Comparison of ENCODE assay signal across 8 mouse cellular contexts in genomic region chr3:65663176-65663575, GRCm38 (mm10). TPM values are rescaled to one million over a fixed set of nuclear protein-coding genes. Genes with fewer than 3 reads are reported as not detected.
DNase-seq lines count a peak whose midpoint lies in the region; ATAC-seq and TF ChIP-seq lines count a peak whose summit lies in the region.

No protein-coding gene starts in this region.

- peak; percentile 24 to 35 for DNase-seq in heart, postnatal 10 days
- DNase-seq in heart, postnatal 25 days (ENCODE audit: low spot score) = no peak
- DNase-seq in B cell, adult 2 months = peak; percentile 33 to 48
- DNase-seq in splenic B cell, adult 2 months (ENCODE audit: low read depth, low spot score) = peak; percentile 73
- no peak for DNase-seq in gastrocnemius, adult 2 months
- no peak for DNase-seq in midbrain, postnatal 0 days (ENCODE audit: low spot score)

- H3K27ac ChIP-seq in brown adipose tissue, adult 24 weeks (replicated peaks; ENCODE audit: low read depth, low read length) = no peak overlapping the region
- H3K27ac ChIP-seq in gastrocnemius, adult 2 months = no peak overlapping the region
- H3K27ac ChIP-seq in midbrain, postnatal 0 days (ENCODE audit: low read depth, low read length) = no peak overlapping the region

- H3K36me3 ChIP-seq in splenic B cell, adult 2 months (ENCODE audit: control insufficient read depth, insufficient read depth, low read length, poor library complexity, severe bottlenecking) = no peaks in the 10 kb centered on the region
- no peaks in the 10 kb centered on the region for H3K36me3 ChIP-seq in midbrain, postnatal 0 days (ENCODE audit: insufficient read depth, low read length)

- intact Hi-C loops in heart, postnatal 10 days (cut with DNase I) = loop anchor here (5.0 kb wide), 1 partner anchor 276 kb away; no protein-coding TSS in a partner anchor
- intact Hi-C loops in heart, postnatal 25 days (cut with DNase I) = loop anchor here (5.0 kb wide), 2 partner anchors 271 to 329 kb away; partner anchors contain the start of gene Ssr3
- intact Hi-C loops in gastrocnemius, adult 2 months (cut with DNase I) = loop anchor here (10.0 kb wide), 2 partner anchors 272 to 278 kb away; no protein-coding TSS in a partner anchor

- no peaks in the 10 kb centered on the region for H3K9me3 ChIP-seq in midbrain, postnatal 0 days (ENCODE audit: low read length)

- peaks cover 3% of the 10 kb centered on the region; the same call in 1 of the 2 replicates for H3K4me1 ChIP-seq in brown adipose tissue, adult 24 weeks (ENCODE audit: control insufficient read depth, insufficient read depth, insufficient read length, low read length)
- H3K4me1 ChIP-seq in midbrain, postnatal 0 days (ENCODE audit: insufficient read depth, low read length) = peaks cover 4% of the 10 kb centered on the region; the same call in 1 of the 2 replicates

- ATAC-seq in midbrain, postnatal 0 days (ENCODE audit: low FRiP score) = no peak
- no peak for ATAC-seq in CD4-positive, CD25-positive, alpha-beta regulatory T cell, adult 4 months

- H3K4me3 ChIP-seq in brown adipose tissue, adult 24 weeks (ENCODE audit: insufficient read depth, low read depth, low read length) = peak overlapping the region; percentile 3; the same call in 1 of the 2 replicates
- no peak overlapping the region for H3K4me3 ChIP-seq in gastrocnemius, adult 2 months
- H3K4me3 ChIP-seq in midbrain, postnatal 0 days (ENCODE audit: low read depth, low read length) = no peak overlapping the region

- 73% methylated on average over 11 of the region's 11 CpGs for WGBS in midbrain, postnatal 0 days

- H3K4me2 ChIP-seq in midbrain, postnatal 0 days (ENCODE audit: low read depth, low read length, poor library complexity, severe bottlenecking) = no peak overlapping the region

- H3K9ac ChIP-seq in midbrain, postnatal 0 days (replicated peaks; ENCODE audit: low read length, poor library complexity, severe bottlenecking) = no peak overlapping the region

- no peaks in the 10 kb centered on the region for H3K27me3 ChIP-seq in splenic B cell, adult 2 months (ENCODE audit: control insufficient read depth, insufficient read depth, low read length, poor library complexity, severe bottlenecking)
- H3K27me3 ChIP-seq in midbrain, postnatal 0 days (ENCODE audit: insufficient read depth, low read length) = no peaks in the 10 kb centered on the region

- TF ChIP-seq CTCF in gastrocnemius, adult 2 months (IDR thresholded peaks at IDR 0.05) = no peak
- no peak for TF ChIP-seq CTCF in midbrain, postnatal 0 days (IDR thresholded peaks at IDR 0.05)

RNA-seq across cellular contexts. Expression of gene Lekr1, which starts 2.9 kb away (rescaled TPM):
- total RNA-seq in heart, postnatal 10 days (2021) = 1 to 10 TPM; 2.9 to 3.5 TPM
- total RNA-seq in heart, postnatal 25 days (2021) = 1 to 10 TPM; 1.8 to 2.2 TPM
- 5.7 and 7.6 TPM in 2 replicates for polyA plus RNA-seq in brown adipose tissue, adult 24 weeks (2012; ENCODE audit: insufficient read depth, insufficient read length, missing spikeins)
- total RNA-seq in gastrocnemius, adult 2 months (2021) = under 1 TPM; 0.23 to 0.31 TPM
- total RNA-seq in midbrain, postnatal 0 days (2014; rRNA removed) = 2.2 and 5.9 TPM in 2 replicates
- polyA plus RNA-seq in midbrain, postnatal 0 days (2015; fragmentation: Nextera tagmentation; extraction: Ambion mirVana) = 4.1 and 5.0 TPM in 2 replicates
- under 1 TPM in 1 of 2 experiments, not detected in 1; 0.20 TPM for polyA plus RNA-seq in CD4-positive, CD25-positive, alpha-beta regulatory T cell, adult 4 months (2017; shearing (Covaris generic))

Comparison
In these comparisons a context has a peak if more than half of its experiments do, and no peak if none do; other contexts are left out.
1. DNase-seq: peak in heart, postnatal 10 days (2 of 2), B cell, adult 2 months (2 of 2) and splenic B cell, adult 2 months (single experiment); none in heart, postnatal 25 days (single experiment), gastrocnemius, adult 2 months (single experiment) and midbrain, postnatal 0 days (single experiment).